Mouse (Mus musculus): ENCODE measurements at regions not wholly inside any gene's neighbourhood (a gene's known extent, or its start where the extent isn't known, plus 50 kb on each side); places are given as distances from the start of the nearest gene placed in this dataset.
A peak's percentile ranks its signal among the peaks of the same experiment; 100 is the strongest.

DNA sequence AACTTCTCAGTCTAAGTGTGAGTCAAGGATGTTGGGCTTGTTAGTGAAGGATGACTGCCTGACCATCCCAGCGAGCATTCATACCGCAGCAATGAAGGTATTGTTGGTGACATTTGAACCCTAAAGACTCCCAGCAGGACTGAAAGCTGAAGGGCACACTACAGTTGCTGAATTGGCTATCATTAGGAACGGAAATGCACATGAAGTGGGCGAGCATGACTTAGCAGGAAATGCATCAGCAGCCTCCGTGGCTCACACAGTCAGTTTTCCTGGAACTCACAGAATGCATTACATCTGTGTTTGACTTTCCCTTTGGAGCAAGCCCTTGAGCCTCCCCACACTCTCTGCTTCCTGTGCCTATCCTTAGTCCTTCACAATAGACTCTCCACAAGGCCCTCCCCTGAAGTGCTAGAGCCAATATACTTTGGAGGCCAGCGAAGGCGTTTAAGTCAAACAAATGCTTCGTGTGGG lies 63.9 kb downstream of the Tmco5 start:
- peak; percentile 78 for DNase-seq

GRCm38 (mm10) chr2:116948538-116948937 lies 70.0 kb downstream of the Tmco5 start:
- no peak for DNase-seq

DNA sequence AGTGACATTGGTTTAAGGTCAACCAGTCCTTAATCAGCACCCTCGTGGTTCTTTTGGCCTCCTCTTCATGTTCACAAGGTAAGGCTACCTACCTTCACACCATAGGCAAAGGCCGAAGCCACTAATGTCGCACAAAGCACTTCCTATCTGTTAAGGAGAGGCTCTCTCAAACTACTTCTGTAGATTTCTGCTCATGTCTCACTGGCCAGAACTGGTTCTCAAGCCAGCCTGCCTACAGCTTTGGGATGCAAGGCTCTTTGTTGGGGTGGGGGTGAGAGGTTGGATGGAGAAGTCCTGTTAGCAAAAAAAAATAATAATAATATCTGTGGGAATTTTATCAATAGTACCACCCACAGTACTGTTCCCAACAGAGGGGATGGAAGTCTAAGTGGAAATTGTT lies 71.2 kb downstream of the Tmco5 start:
- no peak for DNase-seq

DNA sequence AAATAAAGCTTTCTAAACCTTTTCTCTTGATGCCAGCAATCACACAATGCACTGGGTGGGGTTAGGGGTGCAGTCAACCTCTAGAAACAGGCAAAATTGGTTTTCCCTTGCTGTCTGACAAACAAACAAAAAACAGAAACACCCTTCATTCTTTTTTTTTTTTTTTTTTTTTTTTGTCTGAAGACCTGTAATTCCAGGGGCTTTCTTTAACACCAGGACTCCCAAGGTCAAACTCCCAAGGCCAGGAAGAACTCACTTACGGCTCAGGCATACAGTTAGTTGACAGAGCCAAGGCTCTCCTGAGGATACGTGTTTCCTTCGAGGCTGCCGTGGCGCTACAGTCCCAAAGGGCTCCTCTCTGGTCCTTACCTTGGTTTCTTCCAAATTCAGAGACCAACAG lies 71.7 kb downstream of the Tmco5 start:
- no peak for DNase-seq

GRCm38 (mm10) chr2:116951481-116951880 lies 73.0 kb downstream of the Tmco5 start:
- DNase-seq: no peak

GRCm38 (mm10) chr2:116954280-116954679 lies 75.8 kb downstream of the Tmco5 start:
- no peak for DNase-seq

GRCm38 (mm10) chr2:116954896-116955295 lies 76.4 kb downstream of the Tmco5 start:
- DNase-seq: no peak

GRCm38 (mm10) chr2:116963116-116963873 lies 84.8 kb downstream of the Tmco5 start:
- DNase-seq: no peak

DNA sequence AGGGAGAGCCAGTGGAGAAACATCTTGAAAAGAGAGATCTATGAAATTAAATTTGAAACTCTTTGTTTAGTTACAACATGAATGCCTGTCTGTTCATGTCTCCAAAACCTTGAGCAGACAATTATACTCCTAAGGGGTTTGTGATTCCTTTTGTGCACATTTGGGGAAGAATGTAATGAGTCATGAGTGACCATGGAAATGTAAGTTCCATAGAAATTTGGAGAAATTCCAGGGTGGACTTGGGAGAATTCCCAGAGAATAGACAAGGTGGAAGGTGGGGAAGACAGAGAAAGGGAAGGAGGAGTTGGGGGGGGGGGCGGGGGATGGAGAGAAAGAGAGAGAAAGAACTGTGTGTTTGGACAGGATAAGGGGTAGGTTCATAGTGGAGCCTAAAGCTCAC lies 87.8 kb downstream of the Tmco5 start:
- no peak for DNase-seq

DNA sequence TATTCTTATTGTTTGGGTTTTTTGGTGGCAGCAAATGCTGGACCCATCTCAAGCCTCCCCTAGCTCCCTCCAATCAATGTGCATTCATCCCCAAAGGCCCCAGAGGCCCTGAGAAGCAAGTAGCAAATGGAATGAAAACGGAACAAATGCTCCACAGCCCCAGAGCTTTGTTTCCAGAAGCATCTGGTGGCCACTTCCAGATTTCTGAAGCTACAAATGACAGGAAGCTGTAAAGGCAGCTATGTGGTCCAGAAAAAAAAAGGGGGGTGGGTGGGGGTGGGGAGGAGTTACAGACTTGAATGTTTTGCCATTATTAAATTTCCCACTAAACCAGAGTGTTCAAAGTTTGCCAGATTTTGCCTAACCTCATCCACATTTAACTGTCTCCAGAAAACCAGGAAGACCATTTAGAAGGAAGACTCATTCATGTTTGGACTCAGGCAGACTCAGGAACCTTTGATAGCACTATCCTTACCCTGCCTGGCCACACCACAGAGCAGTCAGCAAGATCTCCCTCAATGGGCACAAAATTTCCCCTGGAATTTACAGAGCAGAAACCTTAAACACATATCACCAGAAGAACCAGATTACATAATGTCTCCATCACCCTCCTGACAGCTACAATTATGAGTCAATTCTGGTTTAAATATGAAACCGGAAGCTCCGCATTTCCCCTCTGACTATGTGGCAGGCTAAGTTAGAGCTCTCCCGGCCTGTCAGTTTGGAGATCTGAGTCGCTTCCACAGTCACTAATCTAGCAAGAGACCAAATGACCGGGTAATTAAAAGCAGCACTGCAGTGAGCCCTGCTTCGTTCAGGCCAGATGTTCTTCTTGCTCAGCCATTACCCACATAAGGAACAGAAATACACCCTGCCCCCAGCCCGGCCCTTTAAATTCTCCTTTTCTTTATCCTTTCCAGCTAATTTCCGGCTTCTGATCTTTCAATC lies 93.4 kb downstream of the Tmco5 start:
- peak; percentile 73 for DNase-seq

- peak; percentile 66 for DNase-seq
These were observed 94.1 kb downstream of the Tmco5 start for GRCm38 (mm10) chr2:116972614-116972985.

GRCm38 (mm10) chr2:116973441-116973840 lies 95.0 kb downstream of the Tmco5 start:
- DNase-seq: no peak

DNA sequence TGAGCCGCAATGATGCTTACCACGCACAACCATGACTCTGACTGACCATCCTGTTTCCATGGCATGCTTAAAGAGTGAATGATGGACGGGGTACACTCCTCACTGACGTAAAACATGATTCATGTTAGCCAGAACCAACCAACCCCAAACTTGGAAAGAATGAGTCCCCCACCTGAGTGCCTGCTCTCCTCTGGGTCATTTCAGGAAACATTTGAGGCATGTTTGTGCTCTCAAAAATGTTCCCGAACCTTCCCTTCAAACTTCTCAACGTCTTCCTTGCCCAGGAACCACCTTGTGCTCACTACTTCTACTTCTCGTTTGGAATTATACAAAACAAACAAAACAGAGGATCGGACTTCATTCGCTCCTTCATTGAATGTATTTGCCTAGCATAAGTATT lies 95.7 kb downstream of the Tmco5 start:
- no peak for DNase-seq

DNA sequence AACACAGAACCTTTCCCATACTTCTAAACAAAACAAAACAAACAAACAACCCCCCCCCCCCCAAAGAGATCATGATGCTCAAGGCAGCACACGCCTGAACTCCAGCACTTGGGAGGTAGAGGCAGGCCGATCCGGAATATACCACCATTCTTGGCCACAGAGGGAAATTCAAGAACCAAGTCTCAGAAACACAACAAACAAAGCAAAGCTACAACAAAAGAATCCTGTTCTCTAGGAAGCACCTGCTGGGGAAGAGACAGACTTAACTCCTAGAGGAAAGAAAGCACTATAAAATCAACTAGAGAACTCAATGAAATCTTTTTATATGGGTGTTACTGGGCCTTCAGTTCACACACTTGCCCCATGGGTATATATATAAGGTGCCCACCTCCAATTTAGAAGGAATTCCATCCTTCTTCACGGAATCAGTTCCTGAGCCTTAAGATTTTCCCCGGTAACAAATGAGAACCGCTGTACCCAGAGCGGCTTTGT lies 96.1 kb downstream of the Tmco5 start:
- no peak for DNase-seq

GRCm38 (mm10) chr2:116975091-116975600 lies 96.7 kb downstream of the Tmco5 start:
- peak; percentile 65 for DNase-seq

- peak; percentile 76 for DNase-seq
These were observed 97.3 kb downstream of the Tmco5 start for GRCm38 (mm10) chr2:116975601-116976431.

DNA sequence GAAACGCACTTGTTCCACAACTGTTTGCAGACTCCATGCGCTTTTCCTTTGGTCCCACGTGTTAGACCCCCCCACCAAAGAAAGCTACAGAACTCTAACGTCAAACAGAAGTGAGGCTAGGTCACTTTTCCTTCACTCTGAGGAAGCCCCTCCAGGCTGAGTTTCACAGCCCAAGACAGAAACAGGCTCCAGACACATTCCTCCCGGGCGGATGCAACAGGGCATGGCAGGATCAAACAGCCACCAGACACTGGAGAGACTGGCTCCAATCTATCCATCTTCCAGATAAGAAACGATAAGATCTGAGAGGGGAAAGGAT lies 97.9 kb downstream of the Tmco5 start:
- DNase-seq: peak; percentile 31

DNA sequence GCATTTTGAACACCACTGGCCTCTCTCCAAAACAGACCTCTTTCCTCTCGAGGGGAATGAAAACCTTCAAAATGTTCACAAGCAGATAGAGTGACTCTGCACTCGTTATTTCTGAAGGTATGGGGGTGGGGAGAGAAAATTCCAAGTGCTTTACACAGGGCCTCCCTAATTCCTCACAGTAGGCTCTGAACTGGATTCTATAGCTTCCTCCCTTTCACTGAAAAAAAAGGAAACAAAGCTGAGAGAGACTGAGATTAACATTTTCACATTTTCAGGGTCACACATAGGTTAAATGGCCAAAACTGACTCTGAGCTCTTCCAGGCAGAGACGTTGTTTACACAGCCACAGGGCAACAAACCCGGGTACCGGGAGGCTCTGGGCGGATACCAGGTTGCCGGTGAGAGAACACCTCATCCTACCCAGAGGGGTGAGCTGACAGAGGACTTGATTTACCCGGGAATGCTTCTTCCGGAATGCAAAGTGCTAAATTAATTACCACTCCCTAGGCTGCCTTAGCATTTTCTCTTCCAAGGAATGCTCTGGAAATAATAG lies 98.5 kb downstream of the Tmco5 start:
- DNase-seq: peak; percentile 41

DNA sequence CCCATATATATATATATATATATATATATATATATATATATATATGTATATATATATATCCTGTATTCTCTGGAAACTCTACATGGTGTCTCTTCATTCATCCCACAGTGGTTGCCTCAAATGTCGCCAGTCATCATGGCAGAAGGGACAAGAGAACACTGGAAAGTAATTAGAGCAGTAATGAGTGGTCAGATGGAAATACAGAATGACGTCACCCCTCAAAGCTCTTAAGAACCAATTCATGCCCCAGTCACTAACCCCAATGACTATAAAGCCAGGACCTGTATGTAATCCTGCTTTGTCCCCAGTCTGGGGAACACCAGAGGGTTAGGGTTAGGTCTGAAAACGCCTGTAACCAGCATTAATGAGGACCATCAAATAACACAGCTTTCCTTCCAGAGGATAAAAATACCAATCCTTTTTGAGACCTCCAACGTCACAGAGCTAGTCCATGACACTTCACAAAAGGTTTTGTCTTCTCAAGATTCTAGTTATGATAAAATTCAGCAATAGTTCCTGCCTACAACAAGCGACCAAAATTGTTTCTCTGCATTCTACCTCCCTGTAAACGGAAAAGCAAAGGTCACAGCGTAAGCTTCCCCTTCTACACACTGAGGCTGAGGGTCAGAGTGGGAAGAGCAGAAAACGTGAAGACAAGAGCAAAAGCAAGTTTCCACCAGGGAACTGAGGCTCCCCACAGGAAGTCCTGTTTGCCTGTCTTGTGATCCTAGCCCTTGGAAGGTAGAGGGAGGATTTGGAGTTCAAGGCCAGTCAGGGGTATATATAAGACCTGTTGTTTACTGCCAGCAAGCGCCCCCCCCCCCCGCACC lies 99.5 kb downstream of the Tmco5 start:
- no peak for DNase-seq

- no peak for DNase-seq
These were observed 100.3 kb downstream of the Tmco5 start for GRCm38 (mm10) chr2:116978809-116979208.

Data from lung, postnatal 36 days (tissue).